Mouse (Mus musculus): Measurements from ENCODE around the gene Ebf3.

DNA sequence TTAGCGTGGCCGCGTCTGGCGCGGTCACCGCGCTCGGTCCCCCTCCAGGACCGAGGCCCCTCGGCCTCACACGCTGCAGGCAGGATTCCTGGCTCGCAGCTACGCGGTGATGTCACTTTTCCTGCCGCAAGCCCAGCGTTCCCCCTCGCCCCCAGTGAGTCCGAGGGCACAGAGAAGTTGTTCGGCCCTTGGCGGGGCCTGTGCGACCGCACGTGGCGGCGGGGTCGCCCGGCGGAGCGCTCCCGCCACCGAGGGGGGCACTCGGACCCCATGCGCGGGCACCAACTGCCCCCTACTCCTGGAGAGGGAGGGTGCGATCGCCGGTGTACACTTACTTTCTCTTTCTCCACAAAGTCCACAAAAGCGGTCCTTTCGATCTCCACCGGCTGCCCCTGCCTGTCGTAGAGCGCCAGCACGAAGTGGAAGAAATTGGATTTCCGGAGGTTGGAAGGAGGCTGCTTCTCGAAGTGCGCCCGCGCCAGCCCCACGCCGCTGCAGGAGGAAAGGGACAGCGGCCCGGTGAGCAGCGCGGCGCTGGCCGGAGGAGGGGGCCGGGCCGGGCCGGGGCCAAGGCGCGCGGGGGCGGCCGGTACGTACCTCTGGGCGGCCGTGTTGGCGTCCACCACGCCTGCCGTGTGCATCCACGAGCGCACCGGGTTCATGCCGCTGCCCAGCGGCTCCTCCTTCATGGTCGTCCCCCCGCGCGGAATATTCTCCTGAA lies 902 bp downstream of the Ebf3 start:
- TF ChIP-seq POLR2A (IDR thresholded peaks at IDR 0.05; ENCODE audit: low read depth, low read length) (no peak), CTCF (IDR thresholded peaks at IDR 0.05; ENCODE audit: borderline replicate concordance, insufficient read depth, low read length) (no peak)
